Mouse (Mus musculus): ENCODE measurements around the gene Sgsh. TPM values are rescaled to one million over a fixed set of nuclear protein-coding genes. Genes with fewer than 3 reads are reported as not detected.

Sgsh gene
- 2.5 and 3.2 TPM in 2 replicates for polyA plus RNA-seq (2021; fragmentation: Nextera tagmentation)
- long read RNA-seq, experiment 1, full-length matches to known transcripts: 6 of 10 reads
- long read RNA-seq, experiment 1, partial matches to known transcripts: 0 of 10 reads
- long read RNA-seq, experiment 1, other reads (novel, unspliced or antisense): 4 of 10 reads
- long read RNA-seq, experiment 2, partial matches to known transcripts: 0 of 3 reads
- long read RNA-seq, experiment 2, other reads (novel, unspliced or antisense): 3 of 3 reads

DNA sequence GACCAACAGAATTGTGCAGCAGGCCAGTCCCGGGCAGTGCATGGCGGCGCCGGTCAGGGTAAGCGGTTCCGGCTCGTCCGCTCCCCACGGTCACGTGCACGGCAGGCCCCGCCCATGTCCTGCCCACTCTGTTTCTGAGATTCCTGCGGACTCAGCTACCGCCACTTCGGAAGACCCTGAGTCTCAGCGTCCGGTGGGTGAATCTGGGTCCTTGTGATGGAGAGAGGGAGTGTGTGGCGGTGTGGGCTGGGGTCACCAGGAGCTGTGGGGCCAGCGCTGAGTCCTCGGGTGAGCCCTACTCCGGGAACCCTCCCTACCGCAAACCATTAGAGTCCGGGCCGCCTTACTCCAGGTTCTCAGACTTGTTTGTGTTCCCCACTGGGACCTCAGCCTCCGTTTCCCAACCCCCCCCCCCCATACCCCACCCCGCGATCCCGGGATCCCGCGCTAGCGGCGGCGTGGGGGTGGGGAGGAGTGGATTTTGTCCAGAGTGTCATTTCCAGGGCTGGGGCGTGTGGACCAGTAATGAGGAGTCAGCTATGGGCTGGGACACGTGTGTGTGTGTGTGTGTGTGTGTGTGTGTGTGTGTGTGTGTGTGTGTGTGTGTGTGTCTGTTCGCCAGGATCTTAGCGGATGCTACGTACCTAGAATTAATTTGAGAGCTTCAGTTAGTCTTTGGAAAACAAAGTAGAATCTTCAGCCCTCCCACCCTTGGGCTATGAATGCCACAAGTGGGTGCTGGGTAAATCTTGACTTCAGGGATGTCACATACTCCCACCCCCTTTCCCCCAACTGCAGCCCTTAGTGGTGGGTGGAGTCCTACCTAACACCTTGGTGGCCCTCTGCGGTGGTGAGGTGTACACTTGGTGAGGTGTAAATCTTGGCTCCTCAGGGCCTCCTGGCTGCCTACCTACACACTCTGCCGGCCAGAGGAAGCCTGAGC, at the start of gene Sgsh, which contains the start of gene Slc26a11:
Gene Sgsh (minus strand): TSS at position 94 of the 943 bp plus-strand sequence.
Gene Slc26a11 (plus strand): TSS at position 115 of the 943 bp plus-strand sequence.

DNA sequence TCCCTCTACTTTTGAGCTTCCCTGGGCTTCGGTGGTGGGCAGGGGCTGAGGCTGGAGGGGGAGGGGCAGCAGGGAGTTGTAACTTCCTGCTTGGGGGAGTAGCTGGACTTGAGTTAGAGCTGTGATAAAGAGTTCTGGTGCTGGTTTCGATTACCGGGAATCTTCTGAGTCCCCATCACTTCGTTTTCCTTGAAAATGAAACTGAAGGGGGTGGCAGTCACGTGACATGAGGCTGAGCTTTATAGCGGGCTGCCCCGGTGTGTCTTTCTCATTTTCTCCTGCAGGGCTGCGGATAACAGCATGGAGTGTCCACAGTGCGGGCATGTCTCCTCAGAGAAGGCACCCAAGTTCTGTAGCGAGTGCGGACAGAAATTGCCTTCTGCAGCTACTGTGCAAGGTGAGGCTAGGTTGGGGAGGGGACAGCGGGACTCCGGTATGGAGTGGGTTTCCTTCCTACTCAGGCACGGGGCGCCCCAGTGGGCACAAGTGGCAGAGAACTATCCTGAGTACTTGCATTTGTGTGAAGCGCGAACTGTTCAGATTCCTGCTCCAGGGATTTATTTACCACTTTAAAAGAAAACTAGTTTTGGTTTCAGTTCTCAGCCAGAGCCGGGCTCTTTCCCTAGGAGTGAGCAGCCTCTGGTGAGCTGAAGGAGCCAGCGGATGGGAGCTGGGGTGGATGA, 37.6 kb upstream of the Sgsh start, which contains the start of gene Rnf213:
Gene Rnf213 (plus strand): TSS at position 301 of the 683 bp plus-strand sequence.

DNA sequence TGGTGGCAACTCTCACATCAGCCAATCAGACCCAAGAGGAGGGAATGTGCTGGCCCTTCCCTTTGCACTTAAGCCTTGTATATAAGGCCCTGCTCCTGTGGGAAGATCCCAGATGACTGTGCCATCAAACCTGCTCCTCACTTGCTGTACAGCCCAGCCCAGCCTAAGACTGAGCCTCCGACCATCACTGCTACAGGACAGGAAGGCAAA, 47.8 kb downstream of the Sgsh start, which contains the start of gene Card14:
Gene Card14 (plus strand): TSS at position 111 of the 210 bp plus-strand sequence.

DNA sequence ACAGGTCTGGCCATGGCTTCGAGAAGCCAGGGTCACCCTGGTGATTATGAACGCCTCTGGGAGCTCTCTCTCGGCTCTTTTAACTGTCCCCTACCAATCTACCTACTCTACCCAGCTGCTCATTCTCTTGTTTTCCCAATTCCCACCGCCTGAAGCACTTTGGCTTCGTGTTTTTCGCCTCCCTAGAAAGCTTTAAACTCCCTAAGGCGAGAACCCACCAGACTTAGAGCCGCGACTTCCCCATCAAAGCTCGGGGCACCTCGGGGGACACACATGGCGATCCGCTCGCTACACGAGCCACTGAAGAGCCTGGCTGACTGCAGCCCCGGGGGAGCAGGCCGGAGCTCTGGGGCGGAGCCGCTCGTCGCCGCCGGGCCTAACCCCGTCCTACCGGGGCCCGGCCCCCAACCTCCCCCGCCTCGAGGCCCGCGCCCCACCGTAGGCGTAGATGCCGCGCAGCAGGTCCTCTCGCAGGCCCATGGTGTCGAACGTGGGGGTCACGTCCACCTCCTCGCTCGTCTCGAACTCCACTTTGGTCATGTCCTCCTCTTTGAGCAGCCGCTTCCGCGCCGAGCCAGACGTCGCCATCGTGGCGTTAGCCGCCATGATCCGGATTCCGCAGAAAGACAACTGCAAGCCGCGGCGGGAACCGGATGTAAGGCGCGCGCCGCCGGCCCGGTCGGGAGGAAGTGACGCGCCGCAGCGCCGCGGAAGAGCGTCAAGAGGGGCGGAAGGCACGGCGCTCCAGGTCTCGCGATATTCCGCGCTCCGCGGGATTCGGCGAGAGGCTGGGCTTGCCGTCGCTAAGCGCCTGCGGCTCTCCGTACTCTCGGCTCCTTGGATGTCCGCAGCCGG, 55.7 kb downstream of the Sgsh start, which contains the start of gene Eif4a3:
Gene Eif4a3 (minus strand): TSS at position 699 of the 855 bp plus-strand sequence.

Other genes with a start within 250 kb of the Sgsh start
- 6.4 and 7.0 TPM in 2 replicates for gene Tbc1d16, start 127.0 kb downstream of the Sgsh start, polyA plus RNA-seq (2021; fragmentation: Nextera tagmentation)
- gene Ccdc40, start 127.0 kb downstream of the Sgsh start, polyA plus RNA-seq (2021; fragmentation: Nextera tagmentation): 0.79 and 1.1 TPM in 2 replicates
- 147 and 167 TPM in 2 replicates for gene Gaa, start 87.6 kb downstream of the Sgsh start, polyA plus RNA-seq (2021; fragmentation: Nextera tagmentation)
- gene Eif4a3, start 55.4 kb downstream of the Sgsh start, polyA plus RNA-seq (2021; fragmentation: Nextera tagmentation): 153 and 159 TPM in 2 replicates
- 0.06 and 0.10 TPM in 2 replicates for gene Card14, start 47.8 kb downstream of the Sgsh start, polyA plus RNA-seq (2021; fragmentation: Nextera tagmentation)
- 2.9 and 3.0 TPM in 2 replicates for gene Slc26a11, start within 50 bp of the Sgsh start, polyA plus RNA-seq (2021; fragmentation: Nextera tagmentation)
- gene Rnf213, start 37.6 kb upstream of the Sgsh start, polyA plus RNA-seq (2021; fragmentation: Nextera tagmentation): 0.60 and 0.70 TPM in 2 replicates
- gene Endov, start 135.8 kb upstream of the Sgsh start, polyA plus RNA-seq (2021; fragmentation: Nextera tagmentation): 5.5 and 8.8 TPM in 2 replicates
- 99.1 and 138 TPM in 2 replicates for gene Nptx1, start 192.2 kb upstream of the Sgsh start, polyA plus RNA-seq (2021; fragmentation: Nextera tagmentation)
- gene Rptor, start 247.4 kb upstream of the Sgsh start, polyA plus RNA-seq (2021; fragmentation: Nextera tagmentation): 9.8 and 20.5 TPM in 2 replicates